Mouse (Mus musculus): ENCODE measurements around the gene Olfr122. TPM values are rescaled to one million over a fixed set of nuclear protein-coding genes. Genes with fewer than 3 reads are reported as not detected.

Olfr122 gene
- polyA plus RNA-seq (2015; fragmentation: Nextera tagmentation; extraction: Ambion mirVana): not detected in 2 replicates

DNA sequence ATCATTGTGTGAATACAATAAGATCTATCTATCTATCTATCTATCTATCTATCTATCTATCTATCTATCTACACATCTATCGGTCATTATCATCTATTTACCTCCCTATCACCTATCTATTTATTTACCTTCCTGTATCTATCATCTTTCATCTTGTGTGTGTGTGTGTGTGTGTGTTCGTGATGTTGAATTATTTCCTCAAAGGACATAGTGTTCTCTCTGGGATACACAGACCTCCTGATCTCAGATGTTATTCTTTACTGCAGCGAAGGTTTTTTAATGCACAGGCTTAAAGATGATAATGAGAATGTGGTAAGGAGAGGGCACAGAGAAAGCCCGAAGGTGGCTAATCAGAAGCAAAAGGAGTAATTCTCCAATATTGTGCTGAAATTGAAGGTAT, at the start of gene Olfr122:
TSS of gene Olfr122 (plus strand) at position 301 of the 400 bp plus-strand sequence.
- H3K4me2 ChIP-seq (ENCODE audit: low read length): no peak within 1 kb of the TSS
- H3K4me3 ChIP-seq (ENCODE audit: low read length): no peak within 1 kb of the TSS
- WGBS: 91% methylated on average over 4 of the region's 4 CpGs
- H3K27ac ChIP-seq (ENCODE audit: low read depth, low read length): no peak within 1 kb of the TSS
- no peak for ATAC-seq
- no peaks in the 10 kb centered on the region for H3K4me1 ChIP-seq (ENCODE audit: control insufficient read depth, insufficient read depth, low read depth, low read length)
- no peaks in the 10 kb centered on the region for H3K27me3 ChIP-seq (replicated peaks; ENCODE audit: control insufficient read depth, insufficient read depth, low read length)
- no peaks in the 10 kb centered on the region for H3K36me3 ChIP-seq (ENCODE audit: control insufficient read depth, insufficient read depth, low read length)
- H3K9ac ChIP-seq (ENCODE audit: low read depth, low read length): no peak within 1 kb of the TSS
- H3K9me3 ChIP-seq (ENCODE audit: control insufficient read depth, low read length): no peaks in the 10 kb centered on the region

DNA sequence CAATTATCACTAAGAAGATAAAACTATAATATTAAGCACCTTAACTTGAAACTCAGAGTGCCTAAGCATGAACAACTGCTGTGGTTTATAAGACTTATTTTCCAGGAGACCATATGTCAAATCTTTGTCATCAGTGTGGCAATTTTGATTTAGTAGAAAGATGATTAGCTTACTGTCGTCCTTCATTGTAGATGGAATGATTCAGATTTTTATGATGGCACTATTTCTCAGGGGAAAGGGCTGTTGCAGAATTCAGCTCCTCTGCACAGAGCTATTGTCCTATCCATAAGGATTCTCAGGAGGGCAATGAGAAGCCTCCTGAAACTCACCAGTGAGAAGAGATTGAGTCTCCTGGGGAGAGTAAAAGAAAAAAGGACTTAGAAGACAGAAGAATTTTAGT, 46.9 kb upstream of the Olfr122 start, which contains the start of gene Olfr120:
TSS of gene Olfr120 (plus strand) at position 301 of the 400 bp plus-strand sequence.
- H3K4me2 ChIP-seq (ENCODE audit: low read length): no peak within 1 kb of the TSS
- 71% methylated on average over 1 of the region's 1 CpGs for WGBS
- H3K36me3 ChIP-seq (ENCODE audit: control insufficient read depth, insufficient read depth, low read length): no peaks in the 10 kb centered on the region
- H3K4me3 ChIP-seq (ENCODE audit: low read length): no peak within 1 kb of the TSS
- no peak within 1 kb of the TSS for H3K27ac ChIP-seq (ENCODE audit: low read depth, low read length)
- H3K9ac ChIP-seq (ENCODE audit: low read depth, low read length): no peak within 1 kb of the TSS
- H3K9me3 ChIP-seq (ENCODE audit: control insufficient read depth, low read length): no peaks in the 10 kb centered on the region
- no peaks in the 10 kb centered on the region for H3K4me1 ChIP-seq (ENCODE audit: control insufficient read depth, insufficient read depth, low read depth, low read length)
- no peaks in the 10 kb centered on the region for H3K27me3 ChIP-seq (replicated peaks; ENCODE audit: control insufficient read depth, insufficient read depth, low read length)
- no peak for ATAC-seq

GRCm38 (mm10) chr17:37738070-37738469, 30.3 kb upstream of the Olfr122 start:
- Histone ChIP-seq H3K4me1 (ENCODE audit: control insufficient read depth, insufficient read depth, low read depth, low read length) (no peaks in the 10 kb centered on the region), H3K27ac (ENCODE audit: low read depth, low read length) (no peak overlapping the region), H3K4me2 (ENCODE audit: low read length) (no peak overlapping the region), H3K4me3 (ENCODE audit: low read length) (no peak overlapping the region), H3K9ac (ENCODE audit: low read depth, low read length) (no peak overlapping the region), H3K36me3 (ENCODE audit: control insufficient read depth, insufficient read depth, low read length) (no peaks in the 10 kb centered on the region), H3K27me3 (replicated peaks; ENCODE audit: control insufficient read depth, insufficient read depth, low read length) (no peaks in the 10 kb centered on the region), H3K9me3 (ENCODE audit: control insufficient read depth, low read length) (no peaks in the 10 kb centered on the region)
- no peak for ATAC-seq
- 61% methylated on average over 7 of the region's 7 CpGs for whole genome bisulfite sequencing

DNA sequence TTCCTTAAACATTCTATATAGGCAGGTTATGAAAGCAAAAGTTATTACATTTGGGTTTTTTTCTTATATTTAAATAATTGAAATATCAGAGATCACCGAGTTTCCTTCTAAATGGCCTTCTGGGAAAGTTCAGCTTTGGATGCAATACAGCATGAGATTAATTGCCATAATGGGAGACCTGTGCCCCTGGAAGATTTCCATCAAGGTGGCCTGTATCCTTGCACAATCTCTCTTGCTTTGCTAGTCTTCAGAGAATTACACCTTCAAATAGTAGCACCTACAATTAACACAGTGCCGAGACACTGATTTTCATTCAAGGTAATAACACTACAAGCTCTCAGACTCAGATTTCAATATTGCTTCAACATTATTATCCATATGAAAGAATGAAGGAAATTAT, 24.8 kb downstream of the Olfr122 start, which contains the start of gene Olfr123:
TSS of gene Olfr123 (plus strand) at position 301 of the 400 bp plus-strand sequence.
- ATAC-seq: no peak
- Histone ChIP-seq H3K9me3 (ENCODE audit: control insufficient read depth, low read length) (no peaks in the 10 kb centered on the region), H3K27ac (ENCODE audit: low read depth, low read length) (no peak within 1 kb of the TSS), H3K4me2 (ENCODE audit: low read length) (no peak within 1 kb of the TSS), H3K4me3 (ENCODE audit: low read length) (no peak within 1 kb of the TSS), H3K27me3 (replicated peaks; ENCODE audit: control insufficient read depth, insufficient read depth, low read length) (no peaks in the 10 kb centered on the region), H3K36me3 (ENCODE audit: control insufficient read depth, insufficient read depth, low read length) (no peaks in the 10 kb centered on the region), H3K4me1 (ENCODE audit: control insufficient read depth, insufficient read depth, low read depth, low read length) (no peaks in the 10 kb centered on the region), H3K9ac (ENCODE audit: low read depth, low read length) (no peak within 1 kb of the TSS)
- 92% methylated on average over 2 of the region's 2 CpGs for WGBS

DNA sequence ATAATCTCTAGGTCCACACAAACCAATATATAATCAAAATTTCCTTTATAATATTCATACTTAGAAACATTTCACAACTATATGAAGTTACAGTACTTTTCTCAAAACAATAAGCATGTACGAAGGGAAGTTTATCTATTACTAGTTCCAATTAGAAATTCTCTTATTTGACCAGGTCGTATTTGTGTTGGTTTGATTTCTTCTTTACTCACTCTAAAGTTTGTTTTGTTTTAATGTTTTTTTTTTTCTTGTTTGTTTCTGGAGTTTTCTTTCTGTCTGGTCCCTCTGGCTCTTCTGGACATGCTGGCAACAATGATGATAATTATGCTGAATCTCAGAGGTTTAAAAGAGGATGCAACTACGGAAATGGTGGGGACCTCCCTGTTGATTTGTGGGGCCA, 31.2 kb downstream of the Olfr122 start, which contains the start of gene Olfr124:
TSS of gene Olfr124 (plus strand) at position 301 of the 400 bp plus-strand sequence.
- no peaks in the 10 kb centered on the region for H3K27me3 ChIP-seq (replicated peaks; ENCODE audit: control insufficient read depth, insufficient read depth, low read length)
- H3K4me3 ChIP-seq (ENCODE audit: low read length): no peak within 1 kb of the TSS
- no peak within 1 kb of the TSS for H3K27ac ChIP-seq (ENCODE audit: low read depth, low read length)
- H3K4me1 ChIP-seq (ENCODE audit: control insufficient read depth, insufficient read depth, low read depth, low read length): no peaks in the 10 kb centered on the region
- H3K36me3 ChIP-seq (ENCODE audit: control insufficient read depth, insufficient read depth, low read length): no peaks in the 10 kb centered on the region
- H3K9ac ChIP-seq (ENCODE audit: low read depth, low read length): no peak within 1 kb of the TSS
- no peak for ATAC-seq
- no peak within 1 kb of the TSS for H3K4me2 ChIP-seq (ENCODE audit: low read length)
- H3K9me3 ChIP-seq (ENCODE audit: control insufficient read depth, low read length): no peaks in the 10 kb centered on the region
- WGBS: 89% methylated on average over 3 of the region's 3 CpGs

Other genes with a start within 250 kb of the Olfr122 start
- gene Olfr112, start 199.2 kb upstream of the Olfr122 start, polyA plus RNA-seq (2015; fragmentation: Nextera tagmentation; extraction: Ambion mirVana): not detected in 2 replicates
- not detected in 2 replicates for gene Olfr113, start 190.9 kb upstream of the Olfr122 start, polyA plus RNA-seq (2015; fragmentation: Nextera tagmentation; extraction: Ambion mirVana)
- not detected in 2 replicates for gene Olfr114, start 175.9 kb upstream of the Olfr122 start, polyA plus RNA-seq (2015; fragmentation: Nextera tagmentation; extraction: Ambion mirVana)
- not detected in 2 replicates for gene Olfr115, start 141.5 kb upstream of the Olfr122 start, polyA plus RNA-seq (2015; fragmentation: Nextera tagmentation; extraction: Ambion mirVana)
- not detected in 2 replicates for gene Olfr116, start 141.4 kb upstream of the Olfr122 start, polyA plus RNA-seq (2015; fragmentation: Nextera tagmentation; extraction: Ambion mirVana)
- not detected in 2 replicates for gene Olfr117, start 104.8 kb upstream of the Olfr122 start, polyA plus RNA-seq (2015; fragmentation: Nextera tagmentation; extraction: Ambion mirVana)
- not detected in 2 replicates for gene Olfr118, start 101.6 kb upstream of the Olfr122 start, polyA plus RNA-seq (2015; fragmentation: Nextera tagmentation; extraction: Ambion mirVana)
- gene Olfr119, start 72.0 kb upstream of the Olfr122 start, polyA plus RNA-seq (2015; fragmentation: Nextera tagmentation; extraction: Ambion mirVana): not detected in 2 replicates
- not detected in 2 replicates for gene Olfr120, start 46.8 kb upstream of the Olfr122 start, polyA plus RNA-seq (2015; fragmentation: Nextera tagmentation; extraction: Ambion mirVana)
- gene Olfr121, start 19.8 kb upstream of the Olfr122 start, polyA plus RNA-seq (2015; fragmentation: Nextera tagmentation; extraction: Ambion mirVana): not detected in 2 replicates
- gene Olfr123, start 24.9 kb downstream of the Olfr122 start, polyA plus RNA-seq (2015; fragmentation: Nextera tagmentation; extraction: Ambion mirVana): not detected in 2 replicates
- not detected in 2 replicates for gene Olfr124, start 31.3 kb downstream of the Olfr122 start, polyA plus RNA-seq (2015; fragmentation: Nextera tagmentation; extraction: Ambion mirVana)
- not detected in 2 replicates for gene Olfr125, start 64.3 kb downstream of the Olfr122 start, polyA plus RNA-seq (2015; fragmentation: Nextera tagmentation; extraction: Ambion mirVana)
- not detected in 2 replicates for gene Olfr126, start 78.9 kb downstream of the Olfr122 start, polyA plus RNA-seq (2015; fragmentation: Nextera tagmentation; extraction: Ambion mirVana)
- gene Olfr127, start 131.8 kb downstream of the Olfr122 start, polyA plus RNA-seq (2015; fragmentation: Nextera tagmentation; extraction: Ambion mirVana): not detected in 2 replicates
- not detected in 2 replicates for gene Olfr128, start 151.9 kb downstream of the Olfr122 start, polyA plus RNA-seq (2015; fragmentation: Nextera tagmentation; extraction: Ambion mirVana)
- not detected in 2 replicates for gene Olfr761, start 184.5 kb downstream of the Olfr122 start, polyA plus RNA-seq (2015; fragmentation: Nextera tagmentation; extraction: Ambion mirVana)

Data from hindbrain, embryonic 16.5 days (tissue).